Mouse (Mus musculus) adrenal gland, adult 18-20 months (tissue): ENCODE data around the gene Mcfd2. TPM values are rescaled to one million over a fixed set of nuclear protein-coding genes. Genes with fewer than 3 reads are reported as not detected.
"Not testable (repeated sequence)": the region's sequence is repeated elsewhere in the genome, so short reads cannot be mapped to it uniquely, and the experiment has no call there.

Source experiments
- DNase-seq, 2 experiments: peaks; one replicate each; pipeline ENCODE4 v3.0.0; 2021 to 2022; ENCODE audit warnings: low spot score in 2 of 2
- long read RNA-seq, 2 experiments: library from polyadenylated mRNA; stranded (forward); transcript quantifications; one replicate each; pipeline ENCODE4 v2.0.0; 2021
- total RNA-seq, 2 experiments: library from RNA; stranded (reverse); gene quantifications; 1 replicate in 1 of 2; 2 replicates in 1 of 2; pipeline ENCODE4 v1.2.3; 2021

Gene Mcfd2
- total RNA-seq, result 100 to 1,000 TPM; 190 to 305 TPM
- long read RNA-seq, experiment 1, transcript Mcfd2-206 (5 exons, 603 nt), result minor isoform, 17 of 113 reads
- long read RNA-seq, experiment 1, transcript Mcfd2-201 (4 exons, 2,038 nt), result major isoform, 62 of 113 reads
- long read RNA-seq, experiment 1, partial matches to known transcripts, result 5 of 113 reads
- long read RNA-seq, experiment 1, other reads (novel, unspliced or antisense), result 23 of 113 reads
- long read RNA-seq, experiment 2, transcript Mcfd2-202 (5 exons, 813 nt), result minor isoform, 9 of 396 reads
- long read RNA-seq, experiment 2, transcript Mcfd2-201 (4 exons, 2,038 nt), result major isoform, 246 of 396 reads
- long read RNA-seq, experiment 2, transcript Mcfd2-206 (5 exons, 603 nt), result minor isoform, 32 of 396 reads
- long read RNA-seq, experiment 2, transcript Mcfd2-204 (5 exons, 2,017 nt), result minor isoform, 18 of 396 reads
- long read RNA-seq, experiment 2, partial matches to known transcripts, result 19 of 396 reads
- long read RNA-seq, experiment 2, other reads (novel, unspliced or antisense), result 71 of 396 reads

DNA sequence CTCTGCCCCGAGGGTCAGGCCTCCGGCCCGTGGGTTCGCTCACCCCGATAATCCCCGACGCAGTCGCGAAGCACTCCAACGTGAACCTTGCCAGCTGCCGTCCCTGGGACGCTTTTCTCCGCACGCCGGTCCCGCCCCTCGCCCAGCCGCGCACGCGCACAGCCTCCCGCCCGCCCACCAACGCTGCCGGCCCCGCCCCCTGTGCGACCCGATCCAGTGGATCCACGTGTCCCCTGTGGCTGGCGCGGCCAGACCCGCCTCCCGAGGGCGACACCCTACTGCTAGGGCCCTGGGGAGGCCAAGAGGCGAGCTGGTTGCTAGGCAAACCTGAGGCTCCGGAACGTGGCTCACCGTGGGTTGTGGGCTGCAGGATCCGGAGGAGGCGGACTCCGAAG, at the start of gene Mcfd2:
Gene Mcfd2 (minus strand): TSS at position 144 of the 395 bp plus-strand sequence.
- peak; percentile 96 to 97 for DNase-seq

DNA sequence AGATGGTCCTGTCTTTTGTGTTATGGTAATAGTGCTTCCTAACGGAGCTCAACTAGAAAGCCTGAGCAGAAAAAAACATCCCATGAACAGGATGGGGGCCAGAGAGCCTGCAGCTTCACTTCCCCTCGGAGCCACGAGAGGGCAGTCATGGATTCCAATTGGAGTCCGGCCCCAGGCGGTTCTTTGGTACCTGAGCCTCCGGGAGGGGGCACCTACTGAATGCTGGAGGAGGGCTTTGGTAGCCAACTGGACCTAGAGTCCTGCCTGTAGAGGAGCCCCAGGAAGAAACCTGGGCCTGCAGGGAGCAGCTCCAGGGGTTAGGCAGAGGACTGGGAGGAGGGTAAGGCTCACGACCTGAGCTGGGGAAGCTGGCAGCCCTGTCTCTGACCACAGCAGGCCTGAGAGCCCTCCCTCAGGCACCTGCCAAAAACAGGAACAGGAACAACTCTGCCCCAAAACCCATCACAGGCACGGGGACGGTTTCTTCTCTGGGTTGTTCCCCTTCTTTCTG, 49.3 kb upstream of the Mcfd2 start:
- peak; percentile 89 to 93 for DNase-seq

DNA sequence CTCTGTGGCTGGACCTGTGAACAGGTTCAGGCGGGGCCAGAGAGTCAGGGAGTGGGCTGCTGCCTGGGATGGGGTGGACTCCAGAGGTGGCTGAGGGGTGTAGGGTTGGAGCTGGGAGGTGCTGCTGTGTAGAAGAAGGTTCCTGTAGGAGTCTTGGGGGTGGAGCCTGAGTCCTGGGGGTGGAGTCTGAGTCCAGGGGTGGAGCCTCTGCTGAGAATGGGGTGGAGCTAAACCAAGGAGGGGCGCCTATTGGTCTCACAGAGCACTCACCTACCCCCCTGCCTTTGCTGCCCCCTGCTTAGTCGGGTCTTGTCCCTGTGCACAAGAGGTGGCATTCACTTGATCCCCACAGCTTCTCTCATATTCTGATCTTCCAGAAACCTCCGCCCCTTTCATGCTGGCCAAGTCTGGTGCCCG, 48.8 kb upstream of the Mcfd2 start:
- peak in 1 of 2 experiments; percentile 21 for DNase-seq

GRCm38 (mm10) chr17:87314121-87314520, 48.4 kb upstream of the Mcfd2 start:
- no peak for DNase-seq

DNA sequence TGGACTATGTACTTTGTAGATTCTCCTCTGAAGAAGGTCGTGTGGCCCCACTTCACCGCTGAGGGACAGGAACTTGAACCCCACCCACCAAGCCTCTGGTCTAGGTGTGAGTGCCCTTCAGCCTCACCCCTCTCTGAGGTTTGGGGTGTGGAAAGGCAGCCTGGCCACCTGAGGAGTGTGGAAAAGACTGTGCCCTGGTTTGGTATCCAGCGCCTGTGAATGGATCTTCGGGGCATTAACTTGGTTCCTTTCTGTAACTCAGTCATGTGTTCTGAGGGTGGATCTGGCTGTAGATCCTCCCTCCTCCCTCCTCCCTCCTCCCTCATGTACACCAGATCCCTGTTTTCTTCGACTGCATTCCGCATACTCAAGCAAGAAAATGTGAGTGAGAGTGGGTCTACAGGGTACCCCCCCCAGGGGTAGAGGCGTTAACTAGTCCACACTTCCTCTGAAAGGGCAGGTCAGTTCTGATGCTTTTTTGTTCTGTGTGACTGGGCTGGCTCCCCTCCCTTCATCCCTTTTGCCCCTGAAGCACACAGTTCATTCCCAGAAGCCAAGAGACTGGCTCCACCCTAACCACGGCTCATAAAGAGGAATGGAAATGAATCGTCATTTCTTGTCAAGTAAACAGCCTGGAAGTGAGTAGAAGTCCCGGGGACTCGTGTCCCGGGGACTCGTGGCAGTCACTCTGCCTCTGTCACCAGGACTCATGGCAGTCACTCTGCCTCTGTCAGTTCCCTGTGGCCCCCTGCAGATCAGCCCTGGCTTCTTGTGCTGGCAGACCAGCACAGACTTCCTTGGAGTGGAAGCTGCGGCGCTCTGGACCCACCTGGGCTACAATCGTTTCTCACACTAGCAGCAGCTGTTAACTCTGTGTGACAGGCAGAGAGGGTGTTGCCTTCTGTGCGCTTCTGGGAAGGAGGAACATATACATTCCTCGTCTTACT, 47.5 kb upstream of the Mcfd2 start:
- DNase-seq, result no peak

- DNase-seq, result no peak
Observed at GRCm38 (mm10) chr17:87312351-87312750, 46.6 kb upstream of the Mcfd2 start.

GRCm38 (mm10) chr17:87310497-87310896, 44.8 kb upstream of the Mcfd2 start:
- no peak for DNase-seq

GRCm38 (mm10) chr17:87309073-87309788, 43.5 kb upstream of the Mcfd2 start:
- no peak for DNase-seq

DNA sequence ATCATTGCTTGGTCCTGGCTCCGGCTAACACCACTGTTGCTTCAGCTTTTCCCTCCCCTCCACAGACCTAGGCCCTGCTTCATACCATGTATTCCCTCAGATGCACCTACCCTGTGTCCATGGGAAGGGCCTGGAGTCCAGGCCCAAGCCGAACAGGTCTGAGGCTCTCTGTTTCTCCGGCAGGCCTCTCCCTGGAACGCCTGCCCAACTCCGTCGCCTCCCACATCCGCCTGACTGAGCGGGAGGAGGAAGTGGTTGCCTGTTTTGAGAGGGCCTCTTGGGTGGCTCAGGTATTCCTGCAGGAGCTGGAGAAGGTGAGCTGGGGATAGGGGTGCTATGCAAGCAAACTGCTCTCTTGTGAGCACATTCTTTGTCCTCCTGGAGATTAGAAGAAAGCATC, 41.0 kb upstream of the Mcfd2 start:
- DNase-seq, result no peak

GRCm38 (mm10) chr17:87305065-87305464, 39.3 kb upstream of the Mcfd2 start:
- no peak for DNase-seq

DNA sequence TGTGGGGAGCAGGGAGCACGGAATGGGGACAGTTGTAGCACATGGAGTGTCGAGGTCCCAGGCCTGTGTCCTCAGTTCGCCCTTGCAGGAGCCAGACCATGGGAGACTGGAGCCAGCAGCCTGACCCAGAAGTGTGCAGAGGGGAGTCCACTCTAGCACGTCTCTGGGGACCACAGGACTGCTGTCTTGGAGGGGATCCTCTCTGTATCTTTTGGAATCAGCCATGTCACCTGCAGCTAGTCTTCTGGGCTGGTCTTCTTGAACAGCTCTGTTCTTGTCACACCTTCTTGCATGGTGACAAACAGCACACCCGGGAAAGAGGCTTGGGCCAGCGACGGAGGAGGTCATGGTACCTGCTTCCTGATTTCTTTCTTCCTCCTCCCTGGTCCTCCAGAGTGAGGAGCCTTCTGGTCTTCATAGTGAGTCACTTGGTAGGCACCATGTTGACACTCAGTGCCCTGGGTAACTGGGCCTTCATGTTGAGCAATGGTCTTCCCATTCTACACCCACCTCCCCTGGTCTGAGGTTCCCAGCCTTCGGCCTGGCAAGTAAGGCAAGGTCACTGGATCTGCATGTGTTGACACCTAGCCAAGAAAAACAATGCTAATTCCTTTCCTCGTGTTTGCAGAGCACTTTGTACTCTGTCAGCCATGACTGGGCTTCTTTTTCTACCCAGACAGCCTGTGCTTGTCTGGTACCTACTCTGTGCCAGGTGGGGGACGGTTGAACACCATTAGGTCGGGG, 38.6 kb upstream of the Mcfd2 start:
- DNase-seq, result no peak

DNA sequence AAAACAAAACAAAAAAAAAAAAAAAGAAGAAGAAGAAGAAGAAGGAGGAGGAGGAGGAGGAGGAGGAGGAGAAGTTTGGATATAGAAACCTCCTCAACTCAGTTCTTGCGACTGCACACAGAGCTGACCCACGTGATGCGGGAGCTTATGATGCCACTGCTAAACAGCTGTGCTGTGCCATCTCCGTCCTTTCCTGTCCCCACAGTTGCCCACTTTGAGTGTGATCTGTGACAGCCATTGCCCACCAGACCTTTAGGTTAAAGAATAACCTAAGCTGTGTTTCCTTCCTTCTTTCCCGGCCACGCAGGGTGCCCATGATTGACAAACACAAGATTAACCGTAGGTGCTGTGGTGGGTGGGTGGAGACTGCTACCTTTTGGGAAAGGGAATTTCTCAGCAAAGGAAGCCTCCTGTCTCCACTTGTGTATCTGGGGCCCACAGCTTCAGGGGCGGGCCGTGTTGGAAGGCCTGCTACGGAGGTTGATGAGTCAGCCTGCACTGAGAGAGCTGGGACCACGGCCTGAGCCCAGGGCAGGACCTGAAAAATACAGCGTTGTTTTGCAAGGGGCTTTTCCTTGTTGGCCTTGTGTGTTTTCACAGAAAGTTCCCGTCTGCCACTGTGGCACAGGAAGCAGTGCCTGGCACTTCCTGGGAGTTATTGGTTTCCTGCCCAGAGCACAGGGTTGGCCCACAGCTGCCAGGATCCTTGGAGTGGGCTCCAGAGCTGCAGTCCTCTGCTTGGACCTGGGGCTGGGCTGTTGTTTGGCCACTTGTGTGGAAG, 36.5 kb upstream of the Mcfd2 start:
- peak in 1 of 2 experiments; percentile 27 for DNase-seq

DNA sequence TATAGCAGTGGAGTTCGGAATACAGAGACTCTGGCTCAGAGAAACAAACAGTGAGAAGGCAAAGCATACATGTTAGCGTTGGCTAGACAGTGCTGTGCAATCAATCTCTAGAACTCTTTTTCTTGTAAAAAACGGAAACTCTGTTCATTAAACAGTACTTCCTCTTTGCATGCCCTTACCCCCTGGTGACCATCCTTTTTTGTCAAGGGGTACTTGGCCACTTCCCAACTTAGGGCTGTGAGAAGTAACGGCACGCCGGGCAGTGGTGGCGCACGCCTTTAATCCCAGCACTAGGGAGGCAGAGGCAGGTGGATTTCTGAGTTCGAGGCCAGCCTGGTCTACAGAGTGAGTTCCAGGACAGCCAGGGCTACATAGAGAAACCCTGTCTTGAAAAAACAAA, 35.9 kb upstream of the Mcfd2 start:
- DNase-seq, result not testable (repeated sequence)

DNA sequence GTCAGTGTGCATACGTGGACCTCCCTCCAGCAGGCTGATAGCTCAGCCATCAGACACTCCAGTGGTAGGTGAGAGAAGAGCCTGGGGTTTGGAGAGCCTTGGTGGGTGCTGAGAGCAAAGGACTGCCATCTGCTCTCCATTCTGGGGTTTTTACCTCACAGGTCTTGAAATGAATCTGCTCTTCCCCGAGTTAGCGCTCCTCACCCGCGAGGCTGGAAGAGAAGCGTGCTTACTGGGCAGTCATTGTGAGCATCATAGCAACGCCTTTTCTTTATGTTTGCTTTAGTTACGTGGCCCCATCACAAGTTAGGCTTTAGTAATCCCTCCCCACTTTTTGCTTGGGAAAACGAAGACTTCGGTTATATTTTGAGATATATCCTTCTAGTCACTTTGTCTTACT, 34.6 kb upstream of the Mcfd2 start:
- DNase-seq, result no peak

GRCm38 (mm10) chr17:87298944-87299343, 33.2 kb upstream of the Mcfd2 start:
- DNase-seq, result no peak

DNA sequence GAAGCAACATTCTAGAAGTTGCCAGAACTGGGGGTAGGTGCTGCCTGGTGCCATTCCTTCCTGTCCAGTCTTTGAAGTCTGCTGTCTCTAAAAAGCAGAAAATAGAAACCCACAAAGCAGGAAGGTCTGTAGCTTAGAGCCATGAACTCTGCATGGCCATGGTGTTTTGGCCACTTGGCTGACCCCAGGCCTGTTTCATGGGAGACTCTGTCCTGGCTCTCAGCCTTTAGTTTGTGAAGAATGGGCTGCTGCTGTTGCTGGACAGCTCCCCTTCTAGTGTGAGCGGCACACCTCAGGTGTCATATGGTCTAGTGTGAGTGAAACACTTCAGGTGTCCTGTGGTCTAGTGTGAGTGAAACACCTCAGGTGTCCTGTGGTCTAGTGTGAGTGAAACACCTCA, 31.0 kb upstream of the Mcfd2 start:
- not testable (repeated sequence) for DNase-seq

DNA sequence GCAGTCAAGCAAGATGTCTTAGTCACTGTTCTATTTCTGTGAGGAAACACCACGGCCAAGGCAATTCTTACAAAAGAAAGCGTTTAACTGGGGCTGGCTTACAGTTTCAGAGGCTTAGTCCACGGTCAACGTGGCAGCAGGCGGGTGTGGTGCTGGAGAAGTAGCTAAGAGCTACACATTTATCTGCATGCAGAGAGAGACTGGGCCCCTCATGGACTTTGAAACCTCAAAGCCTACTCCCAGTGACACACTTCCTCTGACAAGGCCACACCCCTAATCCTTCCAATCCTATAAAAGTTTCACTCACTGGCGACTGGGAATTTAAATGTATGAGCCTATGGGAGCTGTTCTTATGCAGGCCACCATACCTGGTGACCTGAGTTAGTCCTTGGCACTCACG, 30.0 kb upstream of the Mcfd2 start:
- no peak for DNase-seq

DNA sequence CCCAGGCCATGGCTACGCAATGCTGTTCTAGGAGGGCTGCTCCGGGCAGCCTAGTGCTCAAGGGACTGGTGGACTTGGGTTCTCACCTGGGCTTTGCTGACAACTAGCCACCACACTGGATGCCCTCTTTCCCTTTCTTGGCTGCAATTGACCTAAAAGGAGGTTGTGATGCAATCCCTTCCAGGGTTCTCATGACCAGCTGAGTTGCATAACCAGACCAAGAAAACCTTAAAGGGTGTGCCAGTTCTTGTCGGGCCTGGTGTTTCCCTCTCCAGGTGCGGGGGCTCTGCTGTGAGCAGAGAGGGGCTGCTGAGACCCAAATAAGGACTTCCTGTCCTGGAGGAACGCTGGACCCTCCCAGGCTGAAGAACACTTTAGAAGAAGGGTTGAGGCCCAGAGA, 27.4 kb upstream of the Mcfd2 start:
- no peak for DNase-seq

- no peak for DNase-seq
Observed at GRCm38 (mm10) chr17:87291782-87292181, 26.0 kb upstream of the Mcfd2 start.
